Mouse (Mus musculus): ENCODE data around the gene Hexim1.

The Hexim1 gene

DNA sequence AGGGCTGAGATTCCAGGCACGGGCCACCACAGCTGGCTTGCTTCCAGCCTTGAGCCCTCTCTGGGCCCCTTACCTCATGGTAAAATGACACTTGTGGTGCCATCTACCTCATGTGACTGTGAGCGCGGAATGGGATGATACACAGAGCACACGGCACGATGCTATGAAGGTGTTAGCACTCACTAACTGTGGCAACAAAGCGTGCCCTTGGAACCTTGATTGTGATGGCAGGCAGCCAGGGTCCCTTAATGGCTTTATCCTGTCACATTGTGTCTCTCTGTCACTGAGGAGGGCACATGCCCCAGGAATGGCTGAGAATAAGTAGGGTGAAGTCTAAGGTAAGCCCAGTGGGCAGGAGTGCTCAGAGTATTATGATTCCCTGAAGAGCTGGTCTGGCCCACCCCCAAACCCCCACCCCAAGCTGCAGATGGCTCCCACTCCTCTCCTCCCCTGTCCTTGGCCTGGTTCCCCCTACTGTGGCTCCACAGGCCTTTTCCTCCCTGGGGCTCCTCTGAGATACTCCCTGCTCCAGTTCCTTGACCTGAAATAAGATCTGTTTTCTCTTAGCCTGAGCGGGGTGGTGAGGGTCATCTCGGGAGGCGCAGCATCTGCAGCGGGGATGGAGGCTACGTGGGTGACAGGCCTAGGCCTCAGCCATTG lies 17.4 kb upstream of the Hexim1 start:
- no peak for DNase-seq

DNA sequence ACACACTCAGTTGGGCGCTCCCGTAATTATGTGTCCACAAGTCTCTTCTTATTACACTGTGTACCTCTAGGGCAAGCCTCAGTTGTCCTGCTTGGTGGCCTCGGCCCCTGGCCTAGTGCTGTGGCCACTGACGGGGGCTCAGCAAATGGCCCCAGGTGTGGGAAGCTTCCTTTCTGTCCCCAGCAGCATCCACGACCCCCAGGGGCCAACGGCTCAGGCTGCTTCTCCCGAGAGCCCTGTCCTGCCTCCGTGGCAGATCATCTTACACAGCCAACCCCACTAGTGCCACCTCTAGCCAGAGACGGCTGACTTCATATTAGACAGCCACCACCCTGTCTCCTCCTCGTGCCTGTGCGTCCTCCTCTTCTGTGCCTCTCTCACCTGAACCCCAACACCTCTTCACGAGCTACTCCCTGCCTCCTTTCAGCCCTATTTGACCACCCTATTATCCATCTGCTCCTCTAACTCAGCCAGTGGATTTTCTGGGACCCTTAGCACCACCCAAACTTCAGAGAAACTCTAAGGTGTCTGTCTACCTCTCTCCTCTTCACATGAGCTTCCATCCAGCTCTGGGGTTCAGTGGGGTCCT lies 16.6 kb upstream of the Hexim1 start:
- no peak for DNase-seq

DNA sequence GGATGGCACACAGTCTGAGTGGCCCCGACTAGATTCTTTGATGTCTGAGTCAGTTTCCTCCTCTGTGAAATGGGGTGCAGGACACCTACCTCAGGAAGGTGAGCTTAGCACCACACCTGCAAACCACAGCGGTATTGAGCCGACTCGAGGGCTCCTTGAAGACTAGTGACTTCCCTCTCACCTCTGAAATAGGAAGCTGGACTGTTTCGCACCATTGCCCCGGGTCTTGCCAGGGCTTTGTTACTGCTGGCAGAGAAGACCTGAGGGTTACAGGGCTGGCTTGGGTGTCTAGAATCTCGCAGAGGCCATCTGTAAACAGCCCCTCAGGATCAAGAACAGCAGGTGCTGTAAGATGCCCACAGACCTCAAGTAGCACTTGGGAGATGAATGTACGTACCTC lies 15.7 kb upstream of the Hexim1 start:
- DNase-seq = no peak

DNA sequence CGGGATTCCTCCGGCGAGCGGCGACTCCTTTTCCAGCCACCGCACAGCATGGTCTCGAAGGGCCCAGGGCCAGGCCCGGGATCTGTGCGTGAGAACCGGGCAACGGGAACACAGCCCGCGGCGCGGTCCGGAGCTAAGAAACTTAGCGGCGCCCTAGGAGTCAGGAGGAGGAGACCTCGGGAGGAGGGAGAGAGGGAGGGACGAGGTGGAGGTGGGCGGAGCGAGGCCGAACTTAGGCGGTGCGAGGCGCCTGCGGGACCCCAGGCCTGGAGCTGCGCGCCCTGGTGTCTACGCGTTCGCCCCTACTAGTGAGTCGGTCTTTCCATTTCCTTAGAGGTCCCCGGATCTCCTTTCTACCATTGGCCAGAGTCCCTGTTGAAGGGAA lies 14.6 kb upstream of the Hexim1 start, which contains the start of the genes Plcd3 and Acbd4:
TSS of gene Plcd3 (minus strand) at position 178 of the 385 bp plus-strand sequence.
TSS of gene Acbd4 (plus strand) at position 202 of the 385 bp plus-strand sequence.
- peak; percentile 74 for DNase-seq

DNA sequence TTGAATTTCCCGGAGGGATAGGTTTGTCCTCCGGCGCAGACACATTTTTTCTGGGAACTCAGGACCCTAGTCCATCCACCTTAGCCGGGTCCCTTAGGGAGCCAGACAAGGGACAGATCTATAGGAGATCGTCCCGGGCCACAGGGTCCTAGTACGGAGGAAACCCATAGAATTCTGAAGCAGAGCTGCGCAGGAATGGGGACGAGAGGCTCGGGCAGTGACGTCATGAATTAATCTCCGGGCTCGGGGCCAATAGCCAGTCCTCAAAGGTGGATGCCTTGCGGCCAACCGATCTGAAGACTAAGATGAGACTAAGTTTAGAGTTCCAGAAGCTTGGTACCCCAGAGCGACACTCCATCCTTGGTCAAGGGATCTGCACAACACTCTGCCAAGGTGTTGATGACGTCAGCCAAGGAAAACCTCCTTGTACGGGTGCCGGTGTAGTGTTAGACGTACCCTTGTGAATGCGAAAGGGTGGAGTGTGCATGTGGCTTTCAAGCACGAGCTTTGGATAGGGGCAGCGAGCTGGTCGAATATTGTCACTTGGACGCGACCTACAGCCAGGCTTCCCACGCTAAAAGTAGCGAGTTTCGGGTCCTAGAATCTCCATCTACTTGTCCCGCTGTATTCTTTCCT lies 14.0 kb upstream of the Hexim1 start:
- DNase-seq = peak; percentile 80

DNA sequence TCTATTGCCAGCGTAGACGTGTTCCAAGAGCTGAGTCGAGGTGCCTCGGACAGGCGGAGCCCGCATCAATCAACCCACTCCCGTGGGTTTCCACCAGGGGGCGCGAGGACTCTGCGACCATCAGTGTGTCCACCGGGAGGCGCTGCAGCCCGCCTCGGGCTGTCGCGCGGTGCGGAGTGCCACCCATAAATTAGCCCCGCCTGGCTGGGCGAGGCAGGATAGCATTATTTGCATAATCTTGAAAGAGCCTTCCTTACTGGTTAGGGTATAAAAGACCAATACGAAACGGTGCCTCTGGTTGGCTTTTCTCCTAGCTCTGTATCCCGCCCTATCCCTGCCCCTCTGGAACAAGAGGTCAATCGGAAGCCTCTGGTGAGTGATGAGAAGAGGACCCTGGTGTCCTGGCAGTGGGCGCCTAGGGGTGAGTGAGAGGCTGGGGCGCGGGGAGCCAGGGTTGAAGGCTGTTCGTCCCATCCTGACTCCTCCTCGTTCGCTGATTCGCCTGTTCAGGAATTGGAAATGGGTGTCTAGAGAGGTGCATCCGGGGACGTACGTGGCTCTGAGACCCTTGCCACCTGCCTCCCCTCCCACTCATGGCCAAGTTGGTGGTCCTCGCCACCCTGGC lies 13.2 kb upstream of the Hexim1 start:
- DNase-seq = peak; percentile 96

DNA sequence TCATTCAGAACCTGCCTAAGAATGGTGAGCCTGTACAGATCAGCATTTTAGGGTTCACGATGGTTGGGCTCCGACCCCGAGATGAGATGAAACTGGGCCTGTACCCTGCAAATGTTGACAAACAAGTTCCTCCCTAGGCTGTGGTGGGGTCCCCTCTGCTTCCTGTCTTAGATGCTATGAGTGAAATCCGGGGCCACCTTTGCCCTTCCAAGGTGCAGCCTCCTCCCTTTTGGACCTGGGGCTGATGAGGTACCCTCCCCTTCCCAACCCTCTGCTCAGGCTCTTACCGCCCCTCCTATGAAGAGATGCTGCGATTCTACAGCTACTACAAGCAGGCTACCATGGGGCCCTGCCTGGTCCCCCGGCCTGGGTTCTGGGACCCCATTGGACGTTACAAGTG lies 12.4 kb upstream of the Hexim1 start:
- no peak for DNase-seq

DNA sequence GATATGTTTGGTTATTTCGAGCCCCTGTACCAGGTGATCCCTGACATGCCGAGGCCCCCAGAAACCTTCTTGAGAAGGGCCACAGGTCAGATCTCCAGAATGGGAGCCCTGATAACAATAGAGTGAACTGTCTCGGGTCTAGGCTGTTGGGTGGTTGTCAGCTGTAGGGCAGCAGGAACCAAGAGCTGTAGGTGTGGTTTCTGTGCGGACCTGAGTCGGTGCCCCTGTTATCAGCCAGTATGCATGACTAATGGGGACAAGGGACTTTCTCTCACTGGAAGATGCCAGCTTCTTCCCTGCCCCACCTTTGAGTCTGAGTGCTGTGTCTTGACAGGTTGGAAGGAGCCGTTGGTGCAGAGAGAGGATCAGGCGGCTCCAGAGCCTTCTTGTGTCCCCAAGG lies 11.6 kb upstream of the Hexim1 start:
- no peak for DNase-seq

DNA sequence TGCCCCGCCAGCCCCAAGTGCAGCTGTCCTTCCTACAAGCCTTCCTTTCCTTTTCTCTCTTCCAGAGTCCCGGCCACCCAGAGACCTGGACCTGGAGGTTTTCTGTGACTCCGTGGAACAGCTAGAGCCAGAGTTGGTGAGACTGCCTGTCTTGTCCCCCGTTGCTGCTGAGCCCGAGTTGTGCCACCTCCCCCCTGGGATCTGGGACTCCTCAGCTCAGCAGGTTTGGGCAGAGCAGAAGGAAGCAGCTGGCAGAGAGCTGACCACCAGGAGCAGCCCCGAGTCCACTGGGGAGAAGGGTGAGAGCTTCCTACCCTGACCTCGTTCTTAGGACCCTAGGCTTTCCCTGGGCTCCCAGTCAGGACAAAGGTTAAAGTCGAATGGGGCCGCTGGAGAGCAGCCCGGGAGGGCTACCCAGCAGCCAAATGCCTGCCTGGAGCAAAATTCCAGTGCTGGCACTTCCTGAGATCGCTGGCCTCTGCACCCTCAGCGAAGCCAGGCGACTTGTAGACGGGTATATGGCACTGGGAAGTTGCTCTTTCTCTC lies 10.8 kb upstream of the Hexim1 start:
- no peak for DNase-seq

DNA sequence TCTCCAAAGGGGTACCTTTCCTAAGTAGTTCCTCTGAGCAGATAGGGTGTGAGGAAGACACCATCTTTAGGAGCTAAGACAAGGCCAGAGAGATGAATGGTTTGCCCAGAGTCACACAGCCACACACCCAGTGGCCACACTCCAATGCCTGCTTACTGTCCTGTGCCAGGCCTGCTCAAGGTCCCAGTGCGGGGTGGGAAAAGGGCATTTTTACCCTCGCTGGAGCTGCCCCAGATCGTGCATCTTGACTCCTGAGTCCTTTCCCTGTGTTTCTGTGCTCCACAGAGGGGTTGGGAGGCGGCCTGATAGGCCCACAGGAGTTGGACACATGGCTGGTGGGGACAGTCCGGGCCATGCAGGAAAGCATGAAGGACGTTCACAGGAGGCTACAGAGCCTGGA lies 10.2 kb upstream of the Hexim1 start:
- DNase-seq = no peak

DNA sequence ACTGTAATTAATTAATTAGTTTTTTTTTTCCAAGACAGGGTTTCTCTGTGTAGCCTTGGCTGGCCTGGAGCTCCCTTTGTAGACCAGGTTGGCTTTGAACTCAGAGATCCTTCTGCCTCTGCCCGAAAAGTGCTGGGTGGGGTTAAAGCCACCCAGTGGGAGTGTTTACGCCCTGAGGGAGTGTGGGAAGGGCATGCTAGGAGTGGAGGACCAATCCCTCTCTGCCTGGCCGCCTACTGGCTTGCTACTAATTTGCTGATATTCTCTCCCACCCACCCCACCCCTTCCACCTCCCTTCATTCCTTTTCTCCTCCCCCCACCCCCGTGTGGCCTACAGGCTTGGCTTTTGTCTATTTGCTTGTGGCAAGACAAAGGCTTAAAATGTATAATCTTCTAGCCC lies 9.6 kb upstream of the Hexim1 start:
- DNase-seq = no peak

DNA sequence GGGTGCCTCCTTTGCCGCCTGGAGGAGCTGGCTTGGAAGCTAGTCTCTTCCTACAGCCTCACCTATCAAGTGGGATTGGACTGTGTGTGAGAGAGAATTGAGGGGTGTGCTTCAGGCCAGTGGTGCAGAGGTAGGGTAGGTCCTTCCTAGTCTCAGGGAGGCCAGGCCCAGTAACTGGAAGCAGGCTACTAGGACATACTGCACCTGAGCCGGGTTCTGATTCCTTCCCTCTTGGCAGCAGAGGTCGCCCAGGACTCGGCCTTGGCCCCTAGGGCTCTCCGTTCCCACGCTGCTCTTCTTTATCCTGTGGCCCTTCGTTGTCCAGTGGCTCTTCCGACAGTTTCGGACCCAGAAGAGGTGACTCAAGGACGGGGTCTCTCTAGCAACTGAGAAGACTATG lies 4.7 kb upstream of the Hexim1 start:
- DNase-seq = no peak

DNA sequence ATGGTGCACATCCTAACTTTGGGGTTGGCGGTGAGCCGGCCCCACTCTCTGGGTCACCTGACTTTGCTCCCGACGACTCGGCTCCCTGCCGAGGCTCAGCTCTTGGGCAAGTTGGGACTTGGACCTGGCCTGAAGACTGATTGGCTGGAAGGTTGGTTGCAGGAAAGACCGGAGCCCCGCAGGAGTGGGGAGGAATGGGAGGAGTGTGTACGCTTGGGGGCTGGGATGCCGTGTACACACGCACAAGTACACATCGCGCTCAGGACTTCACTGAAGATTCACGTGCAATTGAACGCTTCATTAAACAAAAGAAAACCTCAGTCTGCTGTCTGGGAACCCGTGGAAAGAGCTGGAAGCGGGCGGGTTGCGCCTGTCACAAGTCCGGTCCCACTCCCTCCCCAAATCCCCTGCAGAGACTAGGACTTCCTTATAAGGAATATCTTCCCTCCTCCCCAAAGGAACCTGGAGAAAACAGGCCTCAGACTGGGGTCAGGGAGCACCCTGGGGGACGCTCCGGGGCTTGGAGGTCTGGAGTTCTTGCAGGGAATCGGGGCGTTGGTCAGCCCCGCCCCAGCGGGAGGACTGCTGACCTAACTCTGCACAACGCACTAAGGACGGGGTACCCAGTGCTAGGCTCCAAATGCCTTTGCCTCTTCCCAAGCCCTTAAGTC lies 4.0 kb upstream of the Hexim1 start:
- DNase-seq = peak; percentile 29

DNA sequence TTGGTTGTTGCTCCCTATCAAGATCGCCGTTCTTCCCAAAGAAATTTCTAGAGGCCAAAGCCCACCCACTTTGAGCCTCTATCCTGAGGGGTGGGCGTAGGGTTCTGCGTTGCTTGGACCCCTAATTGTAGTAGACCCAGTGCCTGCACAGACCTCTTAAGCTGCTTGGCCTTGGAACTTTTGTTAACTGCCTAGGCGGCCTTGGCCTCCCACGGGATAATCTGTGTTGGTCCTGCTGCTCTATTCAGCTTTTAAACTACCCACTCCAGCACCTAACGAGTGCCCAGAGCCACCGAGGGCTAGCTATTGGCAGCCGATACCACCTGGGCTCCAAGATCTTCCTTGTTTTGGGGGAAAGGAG lies 3.5 kb upstream of the Hexim1 start:
- no peak for DNase-seq

DNA sequence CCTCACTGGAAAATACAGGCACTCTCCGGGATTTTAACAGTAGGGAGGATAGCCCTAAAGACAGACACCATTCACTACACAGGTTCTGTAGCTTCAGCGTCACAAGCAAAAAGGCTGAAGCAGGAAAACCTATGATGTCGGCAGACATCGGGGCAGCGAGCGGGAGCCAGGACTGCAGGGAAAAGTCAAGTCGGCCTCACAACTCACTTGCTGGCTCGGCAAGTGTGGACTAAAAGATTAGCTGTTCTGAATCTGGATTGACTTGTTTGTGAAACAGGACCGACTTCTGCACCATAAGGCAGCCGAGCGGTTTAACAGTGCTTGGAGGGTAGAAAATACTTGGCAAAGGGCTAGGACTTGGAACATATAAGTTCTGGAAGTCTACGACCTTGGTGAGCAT lies 3.0 kb upstream of the Hexim1 start:
- DNase-seq = no peak

DNA sequence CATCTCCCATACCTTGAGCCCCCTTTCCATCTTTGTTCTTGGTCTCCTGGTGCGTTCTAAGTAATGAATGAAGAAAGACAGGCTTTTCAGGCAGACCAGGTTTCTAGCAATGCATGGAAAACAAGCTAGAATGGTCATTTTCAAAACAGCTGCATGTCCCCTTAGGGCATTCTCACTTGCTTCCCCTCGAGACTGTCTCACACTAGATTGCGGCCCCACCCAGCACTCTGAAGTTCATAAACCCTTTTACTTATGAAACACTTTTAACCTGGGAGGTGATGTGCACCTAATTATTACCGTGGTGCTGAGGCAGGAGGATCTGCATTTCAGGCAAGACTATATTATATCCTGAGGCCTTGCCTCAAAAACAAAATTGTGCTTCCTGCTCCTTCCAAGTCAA lies 2.3 kb upstream of the Hexim1 start:
- no peak for DNase-seq

DNA sequence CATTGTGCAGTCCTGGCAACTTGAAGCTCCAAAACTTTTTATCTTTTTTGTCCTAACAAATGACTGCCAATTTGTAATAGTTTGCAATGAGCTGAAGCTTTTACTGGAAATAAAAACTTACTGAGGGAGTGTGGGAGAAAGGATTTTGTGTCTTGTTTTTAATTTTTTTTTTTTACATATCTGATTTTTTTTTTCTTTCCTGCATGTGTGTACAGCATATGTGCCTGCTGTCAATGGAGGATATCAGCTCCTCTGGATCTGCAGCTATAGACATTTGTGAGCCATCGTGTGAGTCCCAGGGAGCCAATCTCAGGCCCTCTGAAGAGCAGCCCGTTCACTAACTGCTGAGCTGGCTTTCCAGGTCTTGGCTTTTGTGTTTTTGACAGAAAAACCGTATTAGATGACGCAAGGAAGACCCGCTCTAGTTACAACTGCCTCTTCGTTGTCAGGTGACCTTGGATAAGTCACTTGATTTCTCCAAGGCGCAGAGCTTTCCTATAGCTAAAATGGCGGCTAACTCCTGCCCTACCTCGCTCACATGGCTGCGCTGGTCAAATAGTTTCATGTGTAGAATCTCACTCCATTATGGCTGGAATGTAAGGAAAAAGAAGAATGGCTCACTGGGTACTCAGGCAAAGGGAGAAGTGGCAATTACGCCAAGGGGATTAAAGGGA lies 1.6 kb upstream of the Hexim1 start:
- no peak for DNase-seq

DNA sequence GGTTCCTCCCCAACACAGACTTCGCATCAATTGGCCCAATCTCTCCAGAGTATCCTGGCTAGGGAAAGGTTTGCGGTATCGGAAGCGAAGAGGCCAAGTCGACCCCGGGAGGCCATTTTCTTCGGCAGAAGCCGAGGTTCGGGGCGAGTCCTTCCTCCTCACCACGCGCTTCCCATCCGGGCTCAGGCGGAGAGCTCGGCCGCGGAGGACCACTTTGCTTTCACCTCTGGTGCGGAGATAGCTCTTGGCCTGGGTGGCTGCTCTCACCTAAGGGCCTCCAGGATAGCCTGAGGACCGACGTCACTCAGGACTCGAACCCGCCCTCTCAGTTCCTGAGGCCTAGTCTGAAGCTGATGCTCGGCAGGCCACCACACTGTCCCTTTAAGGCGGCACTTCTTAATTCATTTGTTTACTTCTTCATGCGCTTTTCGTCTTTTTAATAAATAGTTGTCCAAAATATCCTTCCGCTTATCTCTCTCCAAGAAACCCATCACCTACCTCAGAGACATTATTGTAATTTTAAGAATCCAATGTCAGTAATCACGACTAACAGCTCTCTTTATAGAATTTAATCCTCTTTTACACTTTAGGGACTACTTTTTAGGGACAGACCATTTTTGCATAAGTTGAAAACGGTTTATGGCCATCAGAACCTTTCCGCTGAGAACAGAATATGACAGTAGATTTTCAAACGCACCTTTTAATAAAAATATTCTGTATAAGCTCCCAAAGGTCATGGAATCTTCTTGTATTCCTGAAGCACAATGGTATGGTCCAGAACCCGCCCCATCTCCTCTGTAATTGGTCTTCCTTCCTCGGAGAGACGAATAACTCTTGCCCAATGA lies 646 bp upstream of the Hexim1 start:
- peak; percentile 83 for DNase-seq

DNA sequence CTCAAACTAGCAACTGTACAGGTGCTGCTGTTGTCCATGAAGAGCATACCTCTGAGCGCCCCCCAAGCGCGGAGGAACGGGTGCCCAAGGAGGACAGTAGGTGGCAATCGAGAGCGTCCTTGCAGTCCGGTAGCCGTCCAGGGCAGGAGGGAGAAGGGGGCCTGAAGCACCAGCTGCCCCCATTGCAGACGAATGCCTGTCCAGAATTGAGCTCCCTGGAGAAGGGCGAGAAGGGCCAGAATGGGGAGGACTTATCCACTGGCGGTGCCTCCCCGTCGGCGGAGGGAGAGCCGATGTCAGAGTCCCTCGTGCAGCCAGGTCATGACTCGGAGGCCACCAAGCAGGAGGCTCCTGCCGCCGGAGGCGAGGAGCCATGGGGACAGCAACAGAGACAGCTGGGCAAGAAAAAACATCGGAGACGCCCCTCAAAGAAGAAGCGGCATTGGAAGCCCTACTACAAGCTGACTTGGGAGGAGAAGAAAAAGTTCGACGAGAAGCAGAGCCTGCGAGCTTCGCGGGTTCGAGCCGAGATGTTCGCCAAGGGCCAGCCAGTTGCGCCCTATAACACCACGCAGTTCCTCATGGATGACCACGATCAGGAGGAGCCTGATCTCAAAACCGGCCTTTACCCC lies 1.0 kb downstream of the Hexim1 start:
- DNase-seq = peak; percentile 69

DNA sequence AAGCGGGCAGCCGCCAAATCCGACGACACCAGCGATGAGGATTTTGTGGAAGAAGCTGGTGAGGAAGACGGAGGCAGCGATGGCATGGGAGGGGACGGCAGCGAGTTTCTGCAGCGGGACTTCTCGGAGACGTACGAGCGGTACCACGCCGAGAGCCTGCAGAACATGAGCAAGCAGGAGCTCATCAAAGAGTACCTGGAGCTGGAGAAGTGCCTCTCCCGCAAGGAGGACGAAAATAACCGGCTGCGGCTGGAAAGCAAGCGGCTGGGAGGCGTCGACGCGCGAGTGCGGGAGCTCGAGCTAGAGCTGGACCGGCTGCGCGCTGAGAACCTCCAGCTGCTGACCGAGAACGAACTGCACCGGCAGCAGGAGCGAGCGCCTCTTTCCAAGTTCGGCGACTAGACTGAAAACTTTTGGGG lies 1.6 kb downstream of the Hexim1 start:
- DNase-seq = peak; percentile 49

DNA sequence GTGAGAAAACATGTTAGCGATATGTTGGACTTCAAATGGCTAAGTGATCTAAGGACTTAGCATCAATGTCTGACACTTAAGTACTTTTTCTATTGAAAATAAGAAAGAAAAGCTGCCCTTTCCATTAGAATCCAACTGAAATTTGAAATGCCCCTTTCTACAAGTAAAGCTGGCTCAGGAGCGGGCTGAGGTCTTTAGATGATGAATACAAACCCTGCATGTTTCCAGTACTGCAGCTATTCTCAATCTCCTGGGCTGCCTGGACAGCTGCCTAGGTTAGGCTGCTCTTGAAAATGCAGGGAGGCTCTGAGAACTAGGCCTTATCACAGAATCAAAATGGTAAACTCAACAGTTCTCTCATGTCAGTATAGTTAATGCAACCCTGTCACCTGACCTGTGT lies 2.8 kb downstream of the Hexim1 start:
- DNase-seq = no peak
